Mouse (Mus musculus) left cerebral cortex, postnatal 25 days (tissue): Measurements from ENCODE around the gene Tnip3. TPM values are rescaled to one million over a fixed set of nuclear protein-coding genes. Genes with fewer than 3 reads are reported as not detected.
A peak's percentile ranks its signal among the peaks of the same experiment; 100 is the strongest.

Source experiments
- DNase-seq, 2 experiments: peaks; one replicate each; pipeline ENCODE4 v3.0.0; 2022; ENCODE audit warnings: low spot score in 2 of 2, mixed read lengths in 1 of 2
- intact Hi-C: fragments of 180-260 bp; cut with DNase I; formaldehyde crosslinking; loops from one replicate; pipeline ENCODE4 v1.15.1; 2025
- total RNA-seq, 2 experiments: library from RNA; stranded (reverse); gene quantifications; 2 replicates each; pipeline ENCODE4 v1.2.3; 2021

Gene Tnip3
- under 1 TPM in 1 of 2 experiments, not detected in 1; 0.27 TPM for total RNA-seq

DNA sequence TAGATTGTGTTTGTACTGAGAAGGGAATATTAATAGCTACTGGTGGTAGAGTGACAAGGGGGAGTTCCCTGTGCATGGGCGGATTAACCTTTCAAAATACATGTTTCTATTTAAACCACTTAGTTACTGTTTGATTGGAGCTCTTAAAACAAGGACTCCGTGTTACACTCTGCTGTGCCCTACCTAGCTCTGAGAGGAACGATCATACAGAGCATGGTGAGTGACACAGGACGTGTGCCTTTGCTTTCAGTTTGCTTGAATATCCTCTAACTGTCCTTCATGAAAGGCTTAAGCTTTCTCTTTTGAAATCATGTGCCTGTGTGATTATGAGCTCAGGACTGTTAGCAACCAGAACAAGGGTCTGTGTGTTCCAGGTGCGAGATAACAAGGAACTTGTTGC is at the start of gene Tnip3:
TSS of gene Tnip3 (plus strand) at position 122 of the 400 bp plus-strand sequence.
- DNase-seq = no peak
- intact Hi-C loops = no loop called here

DNA sequence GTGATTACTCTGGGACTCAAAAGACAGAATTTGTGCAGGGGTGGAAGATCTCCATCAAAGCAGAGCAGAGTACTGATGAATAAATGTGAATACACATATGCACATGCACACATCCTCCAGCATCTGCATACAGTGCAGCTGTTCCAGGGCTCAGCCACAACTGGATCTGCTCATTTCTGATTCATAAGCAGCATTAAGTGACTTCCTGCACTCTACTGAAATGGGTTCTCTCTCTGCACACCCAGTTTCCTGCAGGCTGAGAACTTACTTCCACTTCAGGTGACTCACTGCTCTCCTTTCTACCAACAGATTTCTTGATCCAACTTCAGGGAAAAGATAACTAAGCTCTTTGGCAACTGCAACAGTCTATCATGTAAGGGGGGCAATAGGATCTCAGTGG is 26.3 kb upstream of the Tnip3 start:
- intact Hi-C loops = no loop called here
- no peak for DNase-seq

DNA sequence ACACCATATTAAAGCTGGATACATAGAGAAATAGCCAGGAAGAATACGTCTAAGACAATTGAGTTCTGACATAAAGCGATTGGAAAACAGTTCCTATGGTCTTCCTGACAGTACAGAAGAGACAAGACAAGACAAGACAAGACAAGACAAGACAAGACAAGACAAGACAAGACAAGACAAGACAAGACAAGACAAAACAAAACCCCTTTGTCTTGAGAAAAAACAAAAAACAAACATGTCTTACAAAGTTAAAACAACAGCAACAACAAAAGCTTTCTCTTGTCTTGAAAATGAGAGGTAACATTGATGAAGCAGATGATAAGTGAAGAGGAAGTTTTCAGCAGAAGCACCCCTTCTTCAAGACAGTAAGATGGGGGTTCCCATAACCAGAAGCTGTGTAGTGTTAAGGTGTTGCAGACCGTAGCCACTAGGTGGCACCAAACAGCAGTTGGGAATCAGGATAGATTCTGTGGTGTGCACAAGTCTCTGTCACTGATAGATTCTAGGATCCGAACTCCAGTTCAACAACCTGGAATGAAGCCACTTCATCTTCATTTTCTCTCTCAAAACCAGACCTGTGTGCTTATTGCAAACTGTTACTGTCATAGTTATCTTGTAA is 15.0 kb upstream of the Tnip3 start:
- intact Hi-C loops = loop anchor here (1.0 to 5.0 kb wide), 4 partner anchors 59 to 1022 kb away; no protein-coding TSS in a partner anchor
- DNase-seq = peak; percentile 73 to 80

DNA sequence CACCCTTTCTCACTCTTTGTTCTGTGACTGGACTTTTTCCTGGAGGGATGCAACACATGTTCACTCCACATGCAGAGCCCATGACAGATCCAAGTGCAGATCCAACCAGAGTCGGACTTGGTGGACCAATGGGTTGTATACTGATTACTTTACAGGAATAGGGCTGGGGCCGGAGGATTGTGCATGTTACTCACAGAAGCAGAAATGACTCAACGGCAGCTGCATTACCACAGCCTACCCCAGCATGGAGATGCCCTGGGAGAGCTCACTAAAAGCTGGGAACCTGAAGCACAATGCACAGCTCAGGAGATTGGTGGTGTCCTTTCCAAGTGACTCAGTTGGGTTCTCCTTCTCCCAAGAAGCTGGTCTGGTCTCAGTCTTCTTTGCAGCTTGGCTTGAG is 11.3 kb upstream of the Tnip3 start:
- intact Hi-C loops = loop anchor here (5.0 kb wide), 3 partner anchors 138 to 1018 kb away; no protein-coding TSS in a partner anchor
- no peak for DNase-seq

DNA sequence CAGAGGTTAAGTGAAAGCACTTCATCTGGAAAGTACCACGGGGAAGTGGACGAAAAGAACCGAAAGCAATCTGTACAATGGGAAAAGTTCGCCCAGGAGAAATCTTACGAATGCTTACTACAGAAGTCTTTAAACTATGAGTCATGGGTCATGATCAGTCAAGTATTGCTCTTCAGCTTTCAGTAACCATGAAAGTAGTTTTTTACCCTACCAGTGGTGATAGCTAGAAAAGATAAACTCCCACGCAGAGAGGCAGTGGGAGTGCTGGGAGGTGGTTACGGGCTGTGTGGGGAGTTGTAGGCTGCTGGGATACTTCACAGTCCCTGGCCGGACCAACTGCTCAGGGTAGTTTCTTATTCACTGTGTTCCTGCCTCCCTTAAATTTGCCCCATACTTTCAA is 8.4 kb upstream of the Tnip3 start:
- no peak for DNase-seq
- intact Hi-C loops = no loop called here

DNA sequence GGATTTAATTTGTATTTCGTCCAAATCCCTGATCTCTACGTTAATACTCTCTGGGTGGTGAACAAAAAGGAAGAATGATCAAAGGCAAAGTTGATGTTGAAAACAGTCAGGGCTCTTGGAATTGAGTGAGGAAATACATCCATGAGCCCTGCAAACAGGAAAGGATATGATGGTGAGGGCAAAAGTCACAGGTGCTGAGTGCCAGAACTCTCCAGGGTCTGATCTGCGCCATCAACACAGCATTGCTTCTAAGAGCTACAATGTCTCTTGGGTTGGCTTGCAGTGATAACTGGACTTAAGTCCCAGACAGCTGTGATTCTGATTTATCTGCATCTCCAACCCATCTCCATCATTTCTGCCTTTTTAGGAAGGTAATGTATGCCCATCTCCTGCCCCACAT is 4.3 kb upstream of the Tnip3 start:
- intact Hi-C loops = no loop called here
- no peak for DNase-seq

DNA sequence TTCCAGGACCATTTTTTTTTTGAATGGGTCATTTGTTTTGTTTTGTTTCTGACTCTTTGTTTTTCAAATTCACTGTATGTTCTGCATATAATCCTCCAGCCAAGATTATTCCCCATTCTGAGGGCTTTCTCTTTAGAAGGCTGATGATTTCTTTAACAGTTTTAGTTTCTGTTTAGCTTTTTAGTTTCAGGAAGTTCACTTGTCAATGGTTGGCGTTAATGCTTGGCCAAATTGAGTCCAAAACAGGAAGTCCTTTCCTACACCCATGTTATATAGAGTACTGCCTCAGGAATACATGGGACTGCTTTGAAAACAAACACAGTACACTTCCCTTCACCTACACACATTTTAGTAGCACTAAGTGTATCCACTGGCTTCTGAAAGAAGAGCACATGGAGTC is 2.8 kb downstream of the Tnip3 start:
- intact Hi-C loops = no loop called here
- DNase-seq = no peak

DNA sequence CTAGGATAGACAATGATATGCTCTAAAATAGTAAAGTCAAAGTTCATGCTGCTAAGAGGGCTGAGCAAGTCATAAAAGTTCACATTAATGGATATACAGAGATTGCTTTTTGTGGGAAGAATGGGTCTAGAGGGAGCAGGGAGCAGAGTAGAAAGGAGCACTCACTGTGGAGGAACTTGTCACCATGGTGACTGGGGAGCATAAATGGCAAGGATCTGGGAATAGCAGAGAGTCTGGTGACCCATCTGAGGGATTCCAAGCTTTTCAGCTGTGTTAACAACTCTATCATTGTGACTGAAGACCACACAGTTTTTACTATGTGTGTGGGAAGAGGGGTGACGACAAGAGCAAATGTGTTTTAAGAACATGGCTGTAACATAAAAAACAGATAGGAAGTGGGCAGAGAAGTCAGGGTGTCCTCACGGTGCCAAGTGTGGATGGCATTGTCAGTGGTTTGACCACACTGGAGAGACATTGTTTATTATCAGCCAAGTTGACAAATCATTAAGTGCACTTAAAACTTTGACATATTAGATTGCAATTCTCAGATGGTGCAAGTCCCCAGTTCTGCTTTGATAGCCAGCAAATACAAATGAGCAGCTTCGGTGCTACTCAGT is 6.2 kb downstream of the Tnip3 start:
- DNase-seq = no peak
- intact Hi-C loops = no loop called here

DNA sequence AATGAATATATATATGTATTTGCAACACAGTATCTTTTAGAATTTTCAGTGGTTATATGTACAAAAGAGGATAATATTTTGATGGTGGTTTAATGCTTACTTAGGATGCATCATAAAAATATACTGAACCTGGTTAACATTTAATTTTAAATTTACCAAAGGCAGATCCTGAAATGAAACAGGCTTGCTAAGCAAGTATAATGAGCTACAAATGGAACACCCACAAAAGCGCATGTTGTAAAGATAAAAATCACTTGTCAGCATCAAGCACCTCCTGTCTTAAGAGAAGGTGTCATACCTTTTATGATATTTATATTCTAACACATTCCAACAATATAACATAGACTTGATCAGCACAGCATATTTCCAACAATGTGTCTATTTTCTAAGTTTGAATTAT is 8.6 kb downstream of the Tnip3 start:
- DNase-seq = no peak
- intact Hi-C loops = no loop called here

DNA sequence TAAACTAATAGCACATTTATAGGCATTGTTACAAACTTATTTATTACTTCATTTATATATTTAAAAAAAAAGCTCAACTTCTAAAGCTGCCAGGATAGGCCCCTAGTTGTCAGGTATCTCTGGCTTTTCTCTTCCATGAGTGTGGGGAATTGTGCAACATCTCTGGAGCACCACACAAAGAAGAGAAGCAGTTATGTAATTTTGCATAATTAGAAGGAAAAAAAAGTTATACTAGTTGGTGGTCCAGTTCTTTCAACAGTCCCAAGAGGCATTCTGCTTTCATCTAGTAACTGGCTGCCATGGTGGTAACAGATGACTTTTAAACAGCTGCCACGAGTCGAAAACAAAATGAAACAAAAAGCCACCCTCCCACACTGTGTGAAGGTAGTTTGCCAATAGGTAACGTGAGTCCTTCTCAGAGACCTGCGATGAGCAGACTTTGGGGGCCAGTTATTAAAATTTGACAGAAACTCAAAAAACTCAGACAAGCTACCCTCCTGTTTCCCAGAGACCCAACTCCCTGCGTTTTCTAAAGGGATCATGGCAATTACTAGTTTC is 12.3 kb downstream of the Tnip3 start:
- intact Hi-C loops = no loop called here
- DNase-seq = no peak

DNA sequence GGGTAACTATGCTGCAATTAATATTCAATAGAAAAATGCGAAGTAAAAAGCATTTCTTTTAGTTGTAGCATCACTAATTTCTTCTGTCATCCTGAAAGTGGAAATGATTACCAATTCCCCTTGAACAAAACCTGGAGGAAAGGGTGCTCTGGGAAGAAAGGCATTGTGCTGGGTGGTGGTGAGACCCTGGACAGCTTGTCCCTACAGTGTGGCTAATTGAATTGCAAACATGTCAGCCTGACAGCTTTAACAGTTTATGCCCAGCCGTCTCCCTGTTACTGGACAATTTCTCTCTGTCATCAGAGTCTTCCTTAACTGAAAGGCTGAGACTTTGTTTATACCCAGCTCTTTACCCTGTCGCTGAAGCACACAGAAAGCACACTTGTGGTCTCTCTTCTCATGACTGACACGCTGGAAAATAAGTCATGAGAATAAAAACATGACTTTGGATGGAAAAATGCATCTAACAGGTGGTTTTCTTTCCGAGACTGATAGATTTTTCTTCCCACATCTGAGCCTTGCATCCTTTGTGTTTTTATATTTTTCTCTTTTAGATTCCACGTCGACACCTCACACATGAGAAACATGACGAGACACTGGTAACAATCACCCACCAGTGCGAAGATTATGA is 13.0 kb downstream of the Tnip3 start:
- intact Hi-C loops = no loop called here
- DNase-seq = no peak

DNA sequence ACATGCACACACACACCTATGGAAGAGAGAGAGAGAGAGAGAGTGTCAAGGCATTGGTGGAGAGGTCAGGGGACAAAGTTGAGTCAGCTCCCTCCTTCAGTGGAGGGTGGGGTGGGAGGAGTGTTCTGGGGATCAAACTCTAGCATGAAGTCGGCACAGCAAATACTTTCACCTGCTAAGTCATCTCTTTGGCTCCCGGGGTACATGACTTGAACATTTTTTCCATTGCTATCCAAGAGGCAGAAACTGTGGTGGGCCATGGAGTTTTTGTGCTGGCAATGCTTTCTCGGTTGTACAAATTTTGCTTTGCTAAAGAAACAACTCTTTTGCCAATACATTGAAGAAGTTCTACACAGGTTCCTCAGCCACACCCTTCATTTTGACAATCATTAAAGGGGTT is 13.8 kb downstream of the Tnip3 start:
- intact Hi-C loops = no loop called here
- no peak for DNase-seq

DNA sequence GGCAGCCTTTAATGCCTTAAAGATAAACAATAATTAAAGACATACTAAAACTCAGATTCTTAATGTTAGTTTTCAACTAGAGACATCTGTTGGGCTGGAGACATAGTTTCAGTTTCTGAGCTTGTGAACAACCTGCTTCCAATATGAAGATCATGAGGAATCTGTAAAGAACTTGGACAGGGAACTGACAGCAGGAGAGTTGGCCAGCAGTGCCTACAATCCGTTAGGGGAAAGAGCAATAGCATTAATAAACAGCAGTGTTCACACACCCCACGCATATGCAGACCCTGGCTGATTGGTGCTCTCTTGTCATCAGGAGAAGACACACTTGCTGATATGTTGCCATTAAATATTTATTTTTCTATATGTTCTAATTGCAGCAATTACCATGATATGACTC is 15.0 kb downstream of the Tnip3 start:
- no peak for DNase-seq
- intact Hi-C loops = no loop called here

DNA sequence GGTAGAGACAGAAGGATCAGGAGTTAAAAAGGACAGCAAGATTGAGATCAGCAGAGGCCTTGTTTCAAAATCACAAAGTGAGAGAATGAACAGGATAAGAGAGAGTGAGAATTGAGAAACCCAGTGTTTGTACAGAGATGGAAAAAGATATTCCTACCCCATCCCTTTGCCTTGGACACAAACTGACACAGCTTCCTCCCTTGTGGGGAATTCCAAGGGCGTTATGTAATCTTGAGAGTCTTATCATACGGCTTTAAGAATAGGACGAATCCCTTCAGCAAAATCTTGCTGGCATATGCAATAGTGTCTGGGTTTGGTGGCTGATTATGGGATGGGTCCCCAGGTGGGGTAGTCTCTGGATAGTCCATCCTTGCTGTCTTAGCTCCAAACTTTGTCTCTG is 16.0 kb downstream of the Tnip3 start:
- DNase-seq = peak in 1 of 2 experiments; percentile 14

DNA sequence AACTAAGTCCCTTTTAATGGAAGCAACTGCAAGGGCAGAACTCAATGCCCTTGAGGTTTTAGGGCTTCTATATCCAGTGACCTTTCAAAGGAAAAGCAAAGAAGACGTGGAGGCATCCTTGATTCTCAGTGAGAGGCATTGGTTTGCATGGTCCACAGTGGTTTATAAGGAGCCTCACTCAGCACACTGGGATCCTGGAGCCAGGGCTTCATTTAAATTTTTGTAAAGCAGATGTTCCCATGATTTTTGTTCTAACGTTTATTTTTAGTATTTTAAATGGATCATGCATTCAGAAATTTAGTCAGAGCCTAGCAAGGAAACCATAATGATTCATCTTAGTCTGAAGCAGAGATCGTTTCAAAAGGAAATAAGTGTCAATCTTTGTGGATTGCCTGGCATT is 17.3 kb downstream of the Tnip3 start:
- DNase-seq = peak in 1 of 2 experiments; percentile 61
- intact Hi-C loops = no loop called here

More for the DNA sequence above, 16.0 kb downstream of the Tnip3 start:
- intact Hi-C loops = no loop called here

DNA sequence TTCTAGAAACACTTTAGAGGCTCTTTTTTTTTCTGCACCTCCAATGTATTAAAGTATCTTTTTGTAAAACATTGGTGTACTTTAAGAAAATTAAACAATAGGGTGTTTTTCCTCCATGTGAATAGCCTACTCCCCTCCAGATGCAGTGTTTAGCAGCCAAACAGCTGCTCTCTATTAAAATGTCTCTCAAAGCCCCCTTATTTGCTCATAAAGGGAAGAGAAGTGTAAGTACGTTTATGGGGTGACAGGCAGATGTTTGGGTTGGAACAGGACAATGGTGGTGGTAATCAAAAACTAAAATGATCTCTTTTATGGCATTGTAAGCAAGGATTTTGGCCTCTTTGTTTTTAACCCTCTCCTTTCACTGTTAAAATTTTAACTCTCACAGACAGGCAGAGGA is 17.8 kb downstream of the Tnip3 start:
- no peak for DNase-seq
- intact Hi-C loops = no loop called here

DNA sequence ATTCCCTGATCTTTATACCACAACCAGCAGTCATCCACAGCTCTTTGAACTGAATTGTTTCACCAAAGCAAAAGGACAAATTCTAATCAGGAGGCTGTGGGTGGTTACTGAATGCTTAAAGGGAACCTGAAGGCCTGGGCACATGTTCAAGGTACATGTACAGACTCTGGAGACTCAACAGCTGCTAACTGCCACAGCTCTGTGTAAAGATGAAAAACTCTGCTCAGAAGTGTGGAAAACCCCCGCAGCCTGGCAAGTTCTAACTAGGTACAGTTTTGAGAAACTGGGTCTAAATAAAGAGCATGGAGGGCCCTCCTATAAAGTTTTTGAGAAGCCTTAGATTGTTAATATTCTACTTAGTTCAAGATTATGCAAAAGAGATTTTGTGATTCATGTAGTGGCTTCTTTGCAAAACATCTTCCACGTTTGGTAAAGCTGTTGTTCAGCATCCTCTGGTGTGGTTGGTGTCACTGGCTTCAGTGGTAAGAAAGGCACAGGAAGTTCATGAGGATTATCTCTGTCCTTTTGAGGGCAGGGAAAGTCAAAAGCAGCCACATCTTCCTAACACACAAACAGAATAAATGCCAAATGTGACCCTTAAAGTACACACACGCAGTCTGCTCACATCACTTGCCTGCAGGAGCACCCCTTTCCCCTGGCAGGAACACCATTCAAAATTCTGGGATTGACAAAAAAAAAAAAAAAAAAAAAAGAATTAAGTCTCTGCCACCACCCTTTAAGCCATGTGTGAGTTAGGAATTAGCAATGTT is 39.0 kb downstream of the Tnip3 start:
- intact Hi-C loops = no loop called here
- DNase-seq = peak; percentile 42 to 87

DNA sequence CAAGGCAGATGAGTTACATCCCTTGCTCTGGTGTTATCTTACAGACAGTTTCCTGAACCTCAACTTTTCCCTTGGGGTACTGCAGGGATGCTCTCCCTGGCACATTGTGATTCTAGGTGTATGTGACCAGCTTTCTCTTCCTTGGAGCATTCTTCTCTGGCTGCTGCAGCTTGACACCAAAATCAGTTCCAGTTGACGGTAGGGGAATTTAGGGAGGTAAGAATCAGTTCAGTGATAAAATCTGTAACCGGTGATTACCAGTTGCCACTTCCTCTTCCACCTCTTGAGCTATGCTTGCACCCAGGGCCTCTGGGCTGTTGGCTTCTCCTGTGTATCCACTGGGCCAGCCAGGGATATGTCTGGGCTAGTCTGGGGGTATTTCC is 39.5 kb downstream of the Tnip3 start:
- DNase-seq = no peak
- intact Hi-C loops = no loop called here

DNA sequence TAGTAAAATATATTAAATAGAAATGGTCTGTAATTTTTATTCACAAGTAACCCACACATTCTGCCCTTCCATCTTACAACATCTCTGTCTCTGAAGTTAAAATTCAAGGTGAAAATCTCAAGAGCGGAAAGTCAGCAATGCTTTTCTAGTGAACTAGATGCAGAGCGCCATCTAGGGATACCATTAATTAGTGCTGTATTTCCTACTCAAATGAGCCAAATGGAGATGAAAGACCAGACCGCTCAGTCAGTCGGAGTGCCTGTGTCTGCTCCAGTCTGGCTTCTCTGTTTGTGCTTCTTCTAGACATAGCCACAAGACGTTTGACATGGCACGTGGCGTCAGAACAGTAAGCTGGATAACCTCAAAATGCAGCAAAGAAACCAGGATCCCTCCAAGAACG is 44.6 kb downstream of the Tnip3 start:
- intact Hi-C loops = loop anchor here (1.0 to 5.0 kb wide), 2 partner anchors 59 to 442 kb away; no protein-coding TSS in a partner anchor
- peak; percentile 68 to 84 for DNase-seq
